Mouse (Mus musculus): ENCODE data around the gene Auts2. TPM values are rescaled to one million over a fixed set of nuclear protein-coding genes. Genes with fewer than 3 reads are reported as not detected.

The Auts2 gene
- total and polyA plus RNA-seq, 3 experiments, result not detected

- in situ Hi-C loops (cut with MboI; ENCODE audit: low pct_ligation_motif_present, low pct_unique_long_range_greater_than_20kb, low sequenced_read_pairs), result no loop called here
These were observed 169.6 kb downstream of the Auts2 start for GRCm38 (mm10) chr5:132373471-132374075.

DNA sequence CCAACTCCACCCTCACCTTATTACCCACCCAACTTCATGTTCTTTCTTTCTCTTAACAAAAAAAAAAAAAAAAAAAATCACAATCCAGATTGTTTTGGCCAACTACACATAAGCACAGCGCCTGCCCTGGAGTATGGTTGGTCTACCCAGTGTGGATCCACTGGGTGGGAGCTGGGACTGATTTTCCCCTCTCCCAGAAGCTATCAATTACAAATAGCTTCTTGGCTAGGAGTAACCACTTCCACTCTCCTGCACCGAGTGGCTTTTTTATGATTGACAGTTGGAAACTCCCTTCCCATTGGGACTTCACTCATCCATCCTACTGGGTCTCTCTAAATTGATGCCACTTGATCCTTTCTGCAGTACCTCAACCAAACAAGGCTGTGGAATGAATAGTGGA lies 170.5 kb downstream of the Auts2 start:
- DNase-seq (ENCODE audit: extremely low read depth), result no peak
- Histone ChIP-seq H3K4me3 (replicated peaks in 1 of 3; ENCODE audit: low read depth in 2 of 3, low read length in 2 of 3, poor library complexity in 1 of 3) (no peak overlapping the region), H3K4me2 (ENCODE audit: insufficient read depth, low read depth, poor library complexity, severe bottlenecking) (no peak overlapping the region), H3K36me3 (replicated peaks in 1 of 2; ENCODE audit: control insufficient read depth in 1 of 2, insufficient read depth in 1 of 2, low read length in 1 of 2) (no peaks in the 10 kb centered on the region), H3K4me1 (ENCODE audit: control insufficient read depth in 1 of 2, insufficient read depth in 2 of 2) (no peaks in the 10 kb centered on the region), H3K27ac (ENCODE audit: insufficient read depth, low read depth) (no peak overlapping the region), H3K79me2 (replicated peaks; ENCODE audit: control insufficient read depth, extremely low read depth, insufficient read depth, poor library complexity, severe bottlenecking) (no peaks in the 10 kb centered on the region), H3K27me3 (replicated peaks) (no peaks in the 10 kb centered on the region), H3K9me3 (replicated peaks; ENCODE audit: low read length) (peaks cover 72% of the 10 kb centered on the region), H3K9ac (ENCODE audit: insufficient read depth, low read depth) (no peak overlapping the region)
- dilution Hi-C loops (cut with MboI; ENCODE audit: extremely low pct_ligation_motif_present, extremely low pct_unique_long_range_greater_than_20kb, low sequenced_read_pairs), result no loop called here
- no peak for TF ChIP-seq MEF2A (IDR thresholded peaks at IDR 0.05; ENCODE audit: borderline replicate concordance, low read depth, low read length)
- no peak for TF ChIP-seq POLR2A (IDR thresholded peaks at IDR 0.05; ENCODE audit: low read depth, low read length)
- in situ Hi-C loops (cut with MboI; ENCODE audit: low pct_ligation_motif_present, low pct_unique_long_range_greater_than_20kb, low sequenced_read_pairs), result no loop called here

More at GRCm38 (mm10) chr5:132373471-132374075, 169.6 kb downstream of the Auts2 start:
- Histone ChIP-seq H3K27ac (ENCODE audit: insufficient read depth, low read depth) (no peak overlapping the region), H3K36me3 (replicated peaks in 1 of 2; ENCODE audit: control insufficient read depth in 1 of 2, insufficient read depth in 1 of 2, low read length in 1 of 2) (no peaks in the 10 kb centered on the region), H3K4me3 (replicated peaks in 1 of 3; ENCODE audit: low read depth in 2 of 3, low read length in 2 of 3, poor library complexity in 1 of 3) (no peak overlapping the region), H3K4me1 (ENCODE audit: control insufficient read depth in 1 of 2, insufficient read depth in 2 of 2) (no peaks in the 10 kb centered on the region), H3K9ac (ENCODE audit: insufficient read depth, low read depth) (no peak overlapping the region), H3K79me2 (replicated peaks; ENCODE audit: control insufficient read depth, extremely low read depth, insufficient read depth, poor library complexity, severe bottlenecking) (no peaks in the 10 kb centered on the region), H3K9me3 (replicated peaks; ENCODE audit: low read length) (peaks cover 75% of the 10 kb centered on the region), H3K27me3 (replicated peaks) (no peaks in the 10 kb centered on the region), H3K4me2 (ENCODE audit: insufficient read depth, low read depth, poor library complexity, severe bottlenecking) (no peak overlapping the region)
- DNase-seq (ENCODE audit: extremely low read depth), result no peak
- dilution Hi-C loops (cut with MboI; ENCODE audit: extremely low pct_ligation_motif_present, extremely low pct_unique_long_range_greater_than_20kb, low sequenced_read_pairs), result no loop called here
- no peak for TF ChIP-seq MAX (IDR thresholded peaks at IDR 0.05; ENCODE audit: low read length)
- TF ChIP-seq RCOR1 (conservative IDR thresholded peaks at IDR 0.05; ENCODE audit: low read depth, low read length), result no peak
- TF ChIP-seq USF2 (conservative IDR thresholded peaks at IDR 0.05; ENCODE audit: low read depth, low read length), result no peak

DNA sequence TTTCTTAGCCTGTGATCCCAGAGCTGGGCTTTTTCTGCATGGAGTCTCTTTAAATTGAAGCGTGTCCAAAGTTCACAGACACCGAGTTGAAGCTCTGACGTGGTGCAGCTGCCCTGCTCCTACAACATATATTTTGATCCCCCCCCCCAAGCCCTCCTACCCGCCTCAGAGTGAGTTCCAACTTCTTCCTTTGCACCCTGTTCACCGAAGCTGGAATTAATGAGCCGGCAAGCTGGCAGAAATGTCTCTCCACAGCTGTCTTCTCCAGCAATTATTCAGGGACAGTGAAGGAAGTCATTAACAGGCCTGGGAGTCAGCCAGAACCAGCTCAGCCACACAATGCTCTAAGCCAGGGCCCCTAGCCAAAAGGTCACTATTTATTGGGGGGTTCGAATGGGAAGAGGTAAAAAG lies 174.5 kb downstream of the Auts2 start:
- in situ Hi-C loops (cut with MboI; ENCODE audit: low pct_ligation_motif_present, low pct_unique_long_range_greater_than_20kb, low sequenced_read_pairs) (no loop called here), dilution Hi-C loops (cut with MboI; ENCODE audit: extremely low pct_ligation_motif_present, extremely low pct_unique_long_range_greater_than_20kb, low sequenced_read_pairs) (no loop called here)
- Histone ChIP-seq H3K27ac (ENCODE audit: insufficient read depth, low read depth) (no peak overlapping the region), H3K4me1 (ENCODE audit: control insufficient read depth in 1 of 2, insufficient read depth in 2 of 2) (no peaks in the 10 kb centered on the region), H3K9me3 (replicated peaks; ENCODE audit: low read length) (peaks cover 78% of the 10 kb centered on the region), H3K4me3 (replicated peaks in 1 of 3; ENCODE audit: low read depth in 2 of 3, low read length in 2 of 3, poor library complexity in 1 of 3) (no peak overlapping the region), H3K4me2 (ENCODE audit: insufficient read depth, low read depth, poor library complexity, severe bottlenecking) (no peak overlapping the region), H3K79me2 (replicated peaks; ENCODE audit: control insufficient read depth, extremely low read depth, insufficient read depth, poor library complexity, severe bottlenecking) (no peaks in the 10 kb centered on the region), H3K36me3 (replicated peaks in 1 of 2; ENCODE audit: control insufficient read depth in 1 of 2, insufficient read depth in 1 of 2, low read length in 1 of 2) (no peaks in the 10 kb centered on the region), H3K27me3 (replicated peaks) (no peaks in the 10 kb centered on the region), H3K9ac (ENCODE audit: insufficient read depth, low read depth) (no peak overlapping the region)
- DNase-seq (ENCODE audit: extremely low read depth), result no peak
- TF ChIP-seq ZKSCAN1 (IDR thresholded peaks at IDR 0.05; ENCODE audit: borderline replicate concordance, low read depth, low read length), result no peak

DNA sequence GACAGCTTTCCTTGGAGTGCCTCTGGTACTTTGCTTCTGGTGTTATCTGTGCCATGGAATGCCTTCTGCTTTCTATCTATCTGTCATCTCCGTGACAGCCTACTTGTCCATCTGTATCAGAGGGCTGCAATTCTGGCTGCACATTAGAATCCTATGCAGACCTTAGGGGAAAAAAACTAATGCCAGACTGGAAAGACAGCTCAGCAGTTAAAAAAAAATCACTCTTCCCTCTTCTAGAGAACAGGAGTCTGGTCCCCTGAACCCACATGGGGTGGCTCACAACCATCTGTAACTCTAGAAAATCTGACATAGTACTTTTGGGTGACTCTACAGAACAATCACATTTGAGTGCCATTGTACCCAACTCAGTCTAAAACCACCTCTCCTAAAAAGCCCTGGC lies 181.9 kb downstream of the Auts2 start:
- Histone ChIP-seq H3K27ac (ENCODE audit: insufficient read depth, low read depth) (no peak overlapping the region), H3K4me2 (ENCODE audit: insufficient read depth, low read depth, poor library complexity, severe bottlenecking) (no peak overlapping the region), H3K4me1 (ENCODE audit: control insufficient read depth in 1 of 2, insufficient read depth in 2 of 2) (no peaks in the 10 kb centered on the region), H3K9me3 (replicated peaks; ENCODE audit: low read length) (peaks cover 74% of the 10 kb centered on the region), H3K79me2 (replicated peaks; ENCODE audit: control insufficient read depth, extremely low read depth, insufficient read depth, poor library complexity, severe bottlenecking) (no peaks in the 10 kb centered on the region), H3K27me3 (replicated peaks) (no peaks in the 10 kb centered on the region), H3K4me3 (replicated peaks in 1 of 3; ENCODE audit: low read depth in 2 of 3, low read length in 2 of 3, poor library complexity in 1 of 3) (no peak overlapping the region), H3K36me3 (replicated peaks in 1 of 2; ENCODE audit: control insufficient read depth in 1 of 2, insufficient read depth in 1 of 2, low read length in 1 of 2) (no peaks in the 10 kb centered on the region), H3K9ac (ENCODE audit: insufficient read depth, low read depth) (no peak overlapping the region)
- in situ Hi-C loops (cut with MboI; ENCODE audit: low pct_ligation_motif_present, low pct_unique_long_range_greater_than_20kb, low sequenced_read_pairs) (no loop called here), dilution Hi-C loops (cut with MboI; ENCODE audit: extremely low pct_ligation_motif_present, extremely low pct_unique_long_range_greater_than_20kb, low sequenced_read_pairs) (no loop called here)
- DNase-seq (ENCODE audit: extremely low read depth), result no peak
- no peak for TF ChIP-seq JUND (conservative IDR thresholded peaks at IDR 0.05; ENCODE audit: low read depth, low read length)
- no peak for TF ChIP-seq ZMIZ1 (IDR thresholded peaks at IDR 0.05; ENCODE audit: low read depth, low read length)
- no peak for TF ChIP-seq SIN3A (IDR thresholded peaks at IDR 0.05; ENCODE audit: low read length)

All from CH12.LX (cell line).